Mouse (Mus musculus): ENCODE results near the gene Dyrk3.

DNA sequence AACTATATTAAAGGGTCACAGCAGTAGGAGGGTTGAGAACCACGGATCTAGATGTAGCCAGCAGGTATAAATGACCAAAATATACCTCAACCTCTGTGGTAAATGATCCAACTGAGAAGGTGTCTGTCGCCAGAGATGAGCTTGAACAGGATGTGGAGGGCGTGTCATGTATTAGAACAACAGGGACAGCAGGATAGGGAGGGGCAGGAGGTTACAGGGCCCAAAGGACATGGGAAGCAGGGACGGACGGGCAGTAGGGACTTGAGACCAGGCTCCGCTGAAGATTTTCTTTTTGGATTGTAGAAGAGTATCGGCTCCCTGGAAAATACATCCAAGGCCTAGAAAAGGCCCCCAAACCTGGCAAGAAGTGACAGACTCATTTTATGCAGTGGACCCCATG, 34.9 kb upstream of the Dyrk3 start:
- TF ChIP-seq CHD2 (IDR thresholded peaks at IDR 0.05; ENCODE audit: low read depth, low read length) (no peak), HCFC1 (IDR thresholded peaks at IDR 0.05; ENCODE audit: borderline replicate concordance, insufficient read depth, low read length) (no peak), ZC3H11A (IDR thresholded peaks at IDR 0.05; ENCODE audit: borderline replicate concordance, low read depth, low read length) (no peak), MAFK (IDR thresholded peaks at IDR 0.05; ENCODE audit: insufficient read depth, low read depth, low read length) (no peak), ZNF384 (IDR thresholded peaks at IDR 0.05; ENCODE audit: low read depth, low read length) (no peak)

Measured in ES-E14 (cell line).